Mouse (Mus musculus) forebrain, postnatal 0 days (tissue): Measurements from ENCODE around the gene Rad23a. TPM values are rescaled to one million over a fixed set of nuclear protein-coding genes. Genes with fewer than 3 reads are reported as not detected.

ENCODE experiments used
- ATAC-seq: fragments of 200-750 bp; cut with Nextera tagmentation; 2 replicates; pipeline ENCODE4 v1.8.0; 2017; ENCODE audit warnings: mild to moderate bottlenecking, moderate library complexity
- DNase-seq: peaks from one replicate; pipeline ENCODE4 v3.0.0-alpha.2; 2015
- H3K27ac ChIP-seq: fragments of 300-500 bp; sonication (generic); 2 replicates; pipeline ENCODE4 v1.5.1; 2014; ENCODE audit warnings: low read depth, mild to moderate bottlenecking, antibody characterized with exemption, low read length, moderate library complexity, mixed read lengths
- H3K27me3 ChIP-seq: fragments of 300-500 bp; sonication (generic); 2 replicates; pipeline ENCODE4 v1.6.1; 2014; ENCODE audit warnings: mild to moderate bottlenecking, low read length, mixed read lengths; ENCODE audit not compliant: insufficient read depth
- H3K36me3 ChIP-seq: fragments of 300-500 bp; sonication (generic); 2 replicates; pipeline ENCODE4 v1.6.1; 2014; ENCODE audit warnings: mild to moderate bottlenecking, moderate library complexity; ENCODE audit not compliant: insufficient read depth
- H3K4me1 ChIP-seq: fragments of 300-500 bp; sonication (generic); 2 replicates; pipeline ENCODE4 v1.6.1; 2014; ENCODE audit warnings: antibody characterized with exemption; ENCODE audit not compliant: insufficient read depth
- H3K4me2 ChIP-seq: fragments of 300-500 bp; sonication (generic); 2 replicates; pipeline ENCODE4 v1.6.1; 2014; ENCODE audit warnings: low read depth, mild to moderate bottlenecking, moderate library complexity
- H3K4me3 ChIP-seq: fragments of 300-500 bp; sonication (generic); 2 replicates; pipeline ENCODE4 v1.5.1; 2014; ENCODE audit warnings: low read depth, low read length, mixed read lengths
- H3K9ac ChIP-seq: fragments of 300-500 bp; sonication (generic); 2 replicates; pipeline ENCODE4 v1.6.1; 2014; ENCODE audit warnings: mild to moderate bottlenecking
- H3K9me3 ChIP-seq: fragments of 300-500 bp; sonication (generic); 2 replicates; pipeline ENCODE4 v1.6.1; 2016; ENCODE audit warnings: low read length
- CTCF ChIP-seq: sonication (generic); IDR thresholded peaks from 2 replicates; pipeline ENCODE4 v1.5.1; 2016; ENCODE audit warnings: antibody characterized with exemption, control low read depth, low read depth
- WGBS: fragments of 180-500 bp; shearing (Covaris S2); extraction: QIAGEN DNeasy Blood & Tissue Kit; methylation state at CpG from one replicate; pipeline ENCODE4 v1.1.7; 2014; 5-methylcytosine and 5-hydroxymethylcytosine counted together
- polyA plus RNA-seq: library from polyadenylated mRNA; unstranded; fragments of >200 nt; fragmentation: Nextera tagmentation; extraction: Ambion mirVana; gene quantifications from 2 replicates; pipeline ENCODE4 v1.2.1, GENCODE M21; 2015
- total RNA-seq: library from RNA; depleted of rRNA; stranded (reverse); fragments of >200 nt; gene quantifications from 2 replicates; pipeline ENCODE4 v1.2.3, GENCODE M21; 2014

The Rad23a gene
- total and polyA plus RNA-seq, 2 experiments from 2014 or later = 55.3 to 77.4 TPM

GRCm38 (mm10) chr8:84799136-84799931, 41.1 kb downstream of the Rad23a start:
- H3K4me1 ChIP-seq = peaks cover 28% of the 10 kb centered on the region

GRCm38 (mm10) chr8:84798446-84799135, 41.9 kb downstream of the Rad23a start:
- no peak for TF ChIP-seq CTCF
- H3K4me1 ChIP-seq = peaks cover 29% of the 10 kb centered on the region
- WGBS = 32% methylated on average over 10 of the region's 10 CpGs
- DNase-seq (peak; percentile 66), ATAC-seq (no peak)
- H3K9ac ChIP-seq = peak overlapping the region; percentile 88
- H3K27ac ChIP-seq = peak overlapping the region; percentile 93
- no peaks in the 10 kb centered on the region for H3K27me3 ChIP-seq
- peak overlapping the region; percentile 80 for H3K4me2 ChIP-seq
- H3K9me3 ChIP-seq = no peaks in the 10 kb centered on the region
- H3K36me3 ChIP-seq = no peaks in the 10 kb centered on the region
- peak overlapping the region; percentile 90 for H3K4me3 ChIP-seq

More at GRCm38 (mm10) chr8:84799136-84799931, 41.1 kb downstream of the Rad23a start:
- H3K9ac ChIP-seq = peak overlapping the region; percentile 88
- peak overlapping the region; percentile 80 for H3K4me2 ChIP-seq
- H3K4me3 ChIP-seq = peak overlapping the region; percentile 90
- no peaks in the 10 kb centered on the region for H3K9me3 ChIP-seq
- no peak for TF ChIP-seq CTCF
- DNase-seq (peak; percentile 77), ATAC-seq (peak; percentile 8; the same call in 1 of the 2 replicates)
- no peaks in the 10 kb centered on the region for H3K36me3 ChIP-seq
- H3K27ac ChIP-seq = peak overlapping the region; percentile 93
- 2% methylated on average over 91 of the region's 108 CpGs for WGBS
- no peaks in the 10 kb centered on the region for H3K27me3 ChIP-seq

DNA sequence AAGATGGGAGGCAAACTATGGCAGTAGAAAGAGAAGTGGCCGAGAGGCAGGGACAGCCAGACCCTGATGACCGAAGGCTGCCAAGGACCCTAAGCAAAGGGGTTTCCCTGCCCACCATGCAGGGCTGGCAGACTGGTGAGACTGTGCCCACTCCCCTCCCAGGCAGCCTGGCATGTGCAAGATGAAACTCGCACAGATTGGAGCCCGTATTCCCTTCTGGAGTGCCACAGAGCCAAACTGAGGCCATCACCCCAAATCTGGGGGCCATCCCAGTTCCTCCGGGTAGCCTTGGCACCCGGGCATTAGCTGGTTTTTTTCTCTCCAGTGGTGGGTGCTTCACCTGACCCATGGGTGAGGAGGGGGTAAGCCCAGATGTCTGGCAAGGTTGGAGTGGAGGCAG, 42.5 kb downstream of the Rad23a start:
- WGBS = 36% methylated on average over 6 of the region's 6 CpGs
- Histone ChIP-seq H3K27ac (peak overlapping the region; percentile 93), H3K4me2 (peak overlapping the region; percentile 80), H3K4me1 (peaks cover 29% of the 10 kb centered on the region), H3K9ac (peak overlapping the region; percentile 88), H3K27me3 (no peaks in the 10 kb centered on the region), H3K9me3 (no peaks in the 10 kb centered on the region), H3K36me3 (no peaks in the 10 kb centered on the region), H3K4me3 (peak overlapping the region; percentile 90)
- ATAC-seq = no peak
- peak; percentile 76 for DNase-seq
- no peak for TF ChIP-seq CTCF

DNA sequence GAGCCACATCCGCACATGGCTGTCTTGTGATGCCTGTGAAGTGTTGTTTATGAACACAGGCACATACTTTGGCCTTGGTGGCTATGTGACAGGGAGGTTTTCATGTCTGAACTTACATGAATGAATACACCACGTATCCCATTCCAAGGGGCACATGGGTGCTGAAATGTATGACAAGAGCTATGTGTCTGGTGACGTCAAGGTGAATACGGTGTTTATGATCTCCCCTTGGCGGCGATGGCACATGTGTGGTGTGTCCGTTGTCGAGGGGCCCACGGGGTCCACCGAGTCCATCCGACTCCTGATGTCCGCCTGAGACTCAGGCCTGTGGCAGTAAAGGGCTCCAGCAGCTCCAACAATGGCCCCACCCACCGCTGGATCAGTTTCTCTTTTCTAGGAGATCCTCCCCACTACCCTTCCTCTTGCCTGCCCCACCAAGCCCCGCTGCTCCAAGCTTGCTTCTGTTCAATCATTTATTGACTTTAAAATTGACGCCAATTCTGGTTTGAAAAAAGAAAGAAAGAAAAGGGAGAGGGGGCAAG, 43.1 kb downstream of the Rad23a start:
- H3K9ac ChIP-seq = peak overlapping the region; percentile 88
- ATAC-seq = no peak
- WGBS = 66% methylated on average over 15 of the region's 15 CpGs
- peak overlapping the region; percentile 93 for H3K27ac ChIP-seq
- no peak for TF ChIP-seq CTCF
- peaks cover 29% of the 10 kb centered on the region for H3K4me1 ChIP-seq
- peak overlapping the region; percentile 80 for H3K4me2 ChIP-seq
- H3K9me3 ChIP-seq = no peaks in the 10 kb centered on the region
- no peaks in the 10 kb centered on the region for H3K36me3 ChIP-seq
- peak overlapping the region; percentile 90 for H3K4me3 ChIP-seq
- H3K27me3 ChIP-seq = no peaks in the 10 kb centered on the region
- DNase-seq = peak; percentile 44

DNA sequence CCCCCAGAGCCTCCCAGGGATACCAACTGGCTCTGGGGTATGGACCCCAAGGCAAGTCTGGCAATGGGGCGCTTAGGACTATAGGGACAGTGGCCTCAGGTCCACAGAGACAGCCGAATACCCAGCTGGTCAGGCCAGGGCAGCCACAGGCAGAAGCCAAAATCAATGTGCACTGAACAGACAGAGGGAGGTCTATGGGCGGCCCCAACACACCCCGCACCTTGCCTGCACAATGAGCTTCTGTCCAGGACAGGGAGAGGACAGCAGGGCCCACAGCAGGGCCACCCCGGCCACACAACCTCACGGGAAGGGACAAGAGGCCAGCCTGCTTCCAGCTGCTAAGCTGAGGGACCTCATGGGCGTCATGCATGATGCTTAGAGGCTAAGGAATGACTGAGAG, 46.0 kb downstream of the Rad23a start:
- no peak for TF ChIP-seq CTCF
- Histone ChIP-seq H3K27ac (peak overlapping the region; percentile 98), H3K9me3 (no peaks in the 10 kb centered on the region), H3K4me1 (peaks cover 33% of the 10 kb centered on the region), H3K4me3 (no peak overlapping the region), H3K9ac (peak overlapping the region; percentile 33; the same call in 1 of the 2 replicates), H3K27me3 (no peaks in the 10 kb centered on the region), H3K4me2 (peak overlapping the region; percentile 49; the same call in 1 of the 2 replicates), H3K36me3 (no peaks in the 10 kb centered on the region)
- 28% methylated on average over 7 of the region's 7 CpGs for WGBS
- ATAC-seq (peak; percentile 19), DNase-seq (no peak)

- peaks cover 36% of the 10 kb centered on the region for H3K4me1 ChIP-seq
- peak overlapping the region; percentile 51 for H3K9ac ChIP-seq
- DNase-seq (peak; percentile 92), ATAC-seq (peak; percentile 85)
- peak overlapping the region; percentile 98 for H3K27ac ChIP-seq
- H3K4me3 ChIP-seq = no peak overlapping the region
- TF ChIP-seq CTCF = no peak
- 19% methylated on average over 13 of the region's 13 CpGs for WGBS
- peak overlapping the region; percentile 49 for H3K4me2 ChIP-seq
- H3K36me3 ChIP-seq = no peaks in the 10 kb centered on the region
- H3K27me3 ChIP-seq = no peaks in the 10 kb centered on the region
- H3K9me3 ChIP-seq = no peaks in the 10 kb centered on the region
Observed at GRCm38 (mm10) chr8:84793791-84794485, 46.5 kb downstream of the Rad23a start.
